Mouse (Mus musculus) myocyte (in vitro differentiated cells): ENCODE data around the gene Slc3a2. TPM values are rescaled to one million over a fixed set of nuclear protein-coding genes. Genes with fewer than 3 reads are reported as not detected.
A peak's percentile ranks its signal among the peaks of the same experiment; 100 is the strongest.

Experiments
- H3K27me3 ChIP-seq: one replicate; pipeline ENCODE4 v1.6.1; 2011; ENCODE audit not compliant: control insufficient read depth, insufficient read depth, insufficient read length
- H3K36me3 ChIP-seq: one replicate; pipeline ENCODE4 v1.6.1; 2011; ENCODE audit not compliant: control insufficient read depth, insufficient read depth
- H3K4me2 ChIP-seq: one replicate; pipeline ENCODE4 v1.6.1; 2011; ENCODE audit warnings: low read depth, control low read depth
- H3K4me3 ChIP-seq: one replicate; pipeline ENCODE4 v1.5.1; 2011; ENCODE audit warnings: mild to moderate bottlenecking, control low read depth, moderate library complexity
- H3K79me2 ChIP-seq: one replicate; pipeline ENCODE4 v1.6.1; 2011; ENCODE audit not compliant: control insufficient read depth, insufficient read depth
- H3ac ChIP-seq: one replicate; pipeline ENCODE4 v1.6.1; 2011; ENCODE audit not compliant: control insufficient read depth, insufficient read length
- CEBPB ChIP-seq: IDR thresholded peaks from 2 replicates; pipeline ENCODE4 v1.6.1; 2011; ENCODE audit warnings: mild to moderate bottlenecking, moderate library complexity; ENCODE audit not compliant: poor library complexity, insufficient read depth, severe bottlenecking
- E2F4 ChIP-seq: IDR thresholded peaks from one replicate; pipeline ENCODE4 v1.6.1; 2011; ENCODE audit warnings: mild to moderate bottlenecking, control low read depth, moderate library complexity; ENCODE audit not compliant: insufficient read depth
- MAX ChIP-seq: IDR thresholded peaks from one replicate; pipeline ENCODE4 v1.6.1; 2011; ENCODE audit warnings: low read depth, mild to moderate bottlenecking, control low read depth
- MYOD1 ChIP-seq, 3 experiments: IDR thresholded peaks; one replicate each; pipeline ENCODE4 v1.6.1; 2011; ENCODE audit warnings: control low read depth in 2 of 3, low read depth in 2 of 3, mild to moderate bottlenecking in 2 of 3, moderate library complexity in 1 of 3; ENCODE audit not compliant: insufficient read length in 2 of 3, control insufficient read depth in 1 of 3
- MYOG ChIP-seq, 3 experiments: IDR thresholded peaks; one replicate each; pipeline ENCODE4 v1.6.1; 2011; ENCODE audit warnings: control low read depth in 2 of 3, low read depth in 2 of 3, mild to moderate bottlenecking in 2 of 3; ENCODE audit not compliant: insufficient read length in 2 of 3, control insufficient read depth in 1 of 3, insufficient read depth in 1 of 3
- POLR2A ChIP-seq: IDR thresholded peaks from one replicate; pipeline ENCODE4 v1.6.1; 2011; ENCODE audit warnings: low read depth, mild to moderate bottlenecking, control low read depth, moderate library complexity; ENCODE audit not compliant: insufficient read length
- POLR2AphosphoS2 ChIP-seq: IDR thresholded peaks from one replicate; pipeline ENCODE4 v1.6.1; 2011; ENCODE audit warnings: low read depth, control low read depth; ENCODE audit not compliant: insufficient read length
- REST ChIP-seq: IDR thresholded peaks from one replicate; pipeline ENCODE4 v1.6.1; 2011; ENCODE audit warnings: mild to moderate bottlenecking, control low read depth, moderate library complexity; ENCODE audit not compliant: insufficient read depth, insufficient read length
- SRF ChIP-seq: IDR thresholded peaks from one replicate; pipeline ENCODE4 v1.6.1; 2011; ENCODE audit warnings: low read depth; ENCODE audit not compliant: control insufficient read depth, insufficient read length
- TCF12 ChIP-seq: IDR thresholded peaks from one replicate; pipeline ENCODE4 v1.6.1; 2011; ENCODE audit warnings: mild to moderate bottlenecking, control low read depth; ENCODE audit not compliant: poor library complexity, insufficient read depth, severe bottlenecking
- TCF3 ChIP-seq: IDR thresholded peaks from one replicate; pipeline ENCODE4 v1.6.1; 2011; ENCODE audit warnings: low read depth, control low read depth; ENCODE audit not compliant: insufficient read length
- USF1 ChIP-seq: IDR thresholded peaks from one replicate; pipeline ENCODE4 v1.6.1; 2011; ENCODE audit warnings: low read depth, mild to moderate bottlenecking, control low read depth, moderate library complexity
- polyA plus RNA-seq: library from polyadenylated mRNA; unstranded; fragments of >200 nt; fragmentation: generic; extraction: Trizol; gene quantifications from one replicate; pipeline ENCODE4 v1.2.1, GENCODE M21; 2012; ENCODE audit warnings: missing spikeins

Slc3a2 gene
- polyA plus RNA-seq: 806 TPM

DNA sequence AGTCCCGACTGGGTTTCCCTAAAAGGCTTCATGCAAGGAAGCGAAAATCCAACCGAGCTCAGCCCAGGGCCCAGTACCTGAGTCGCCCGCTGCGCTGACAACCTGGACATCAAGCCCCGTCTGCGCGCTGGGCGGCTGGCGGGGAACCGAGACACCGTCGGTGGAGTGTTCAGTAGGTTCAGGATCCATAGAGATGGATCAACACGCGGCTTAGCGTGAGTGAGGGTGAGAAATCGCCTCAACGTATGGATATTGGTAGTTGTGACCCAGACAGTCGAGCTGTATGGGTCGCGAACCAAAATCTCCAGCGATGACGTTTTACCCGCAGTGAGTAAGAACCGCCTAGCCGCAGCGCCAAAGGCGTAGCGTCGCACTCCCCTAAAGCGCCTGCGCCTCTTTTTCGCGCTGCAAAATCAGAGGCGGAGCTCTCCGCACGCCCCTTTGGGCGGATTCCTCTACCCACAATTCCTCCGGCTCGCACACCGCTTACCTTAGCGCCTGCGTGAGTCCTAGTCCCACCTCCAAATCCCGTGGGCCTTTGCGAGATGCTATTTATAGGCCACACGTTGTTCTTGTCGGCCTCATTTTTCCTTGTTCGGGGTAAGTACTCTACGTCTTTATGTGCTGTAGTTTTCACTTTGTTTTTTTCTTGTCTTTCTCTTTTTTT lies at the start of gene Slc3a2:
Gene Slc3a2, minus strand, starts transcription at position 463 of the 667 bp plus-strand sequence.
- TF ChIP-seq TCF3 (no peak), SRF (peak; percentile 78), TCF12 (no peak), MAX (peak; percentile 75), E2F4 (peak; percentile 51), POLR2A (peak; percentile 83), USF1 (no peak), MYOD1 (IDR thresholded peaks at IDR 0.05; ENCODE audit: control insufficient read depth in 1 of 3, insufficient read length in 2 of 3, low read depth in 2 of 3) (no peak), POLR2AphosphoS2 (peak; percentile 85), CEBPB (no peak), REST (no peak), MYOG (IDR thresholded peaks at IDR 0.05; ENCODE audit: control insufficient read depth in 1 of 3, insufficient read depth in 1 of 3, insufficient read length in 2 of 3, low read depth in 2 of 3) (no peak)
- Histone ChIP-seq H3ac (peak within 1 kb of the TSS; percentile 26), H3K36me3 (peaks cover 35% of the 10 kb centered on the region), H3K79me2 (peaks cover 58% of the 10 kb centered on the region), H3K4me3 (peak within 1 kb of the TSS; percentile 97), H3K27me3 (no peaks in the 10 kb centered on the region), H3K4me2 (peak within 1 kb of the TSS; percentile 94)

DNA sequence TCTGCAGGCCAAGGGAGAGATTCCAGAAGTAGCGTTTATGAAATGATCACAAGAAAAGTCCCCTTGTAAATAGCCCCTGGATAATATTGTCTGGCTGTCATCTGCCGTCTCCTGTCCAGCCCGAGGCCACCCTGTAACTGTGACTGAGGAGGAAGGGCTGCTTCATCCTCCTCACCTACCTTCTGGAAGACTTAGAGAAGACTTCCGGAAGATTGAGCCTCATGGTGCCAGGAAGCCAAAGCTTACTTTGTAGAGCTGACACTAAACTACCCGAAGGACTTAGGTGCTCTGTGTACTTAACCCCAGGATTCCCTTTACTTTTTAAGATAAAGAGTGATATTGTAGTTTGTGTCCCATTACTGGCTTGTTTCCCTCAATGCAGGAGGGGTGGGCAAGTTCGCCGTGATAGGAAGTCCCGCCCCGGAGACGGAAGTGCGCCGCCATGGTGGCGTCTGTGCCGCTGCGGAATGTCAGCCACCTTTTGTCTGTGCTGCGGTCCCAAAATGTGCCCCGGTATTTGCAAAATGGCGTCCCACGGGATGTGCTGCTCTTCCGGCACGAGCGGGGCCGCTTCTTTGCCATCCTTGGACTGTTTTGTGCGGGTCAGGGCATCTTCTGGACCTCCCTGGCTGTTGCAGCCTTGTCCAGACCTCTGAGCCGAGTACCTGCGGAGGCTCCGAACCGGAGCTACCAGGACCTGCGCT lies 47.5 kb upstream of the Slc3a2 start, which contains the start of gene Tmem223:
Gene Tmem223, plus strand, starts transcription at position 430 of the 704 bp plus-strand sequence.
- peaks cover 18% of the 10 kb centered on the region for H3K79me2 ChIP-seq
- peak within 1 kb of the TSS; percentile 10 for H3ac ChIP-seq
- H3K27me3 ChIP-seq: no peaks in the 10 kb centered on the region
- peaks cover 42% of the 10 kb centered on the region for H3K36me3 ChIP-seq
- peak within 1 kb of the TSS; percentile 70 for H3K4me2 ChIP-seq
- TF ChIP-seq POLR2A: peak; percentile 72
- TF ChIP-seq POLR2AphosphoS2: peak; percentile 89
- no peak for TF ChIP-seq TCF12
- peak within 1 kb of the TSS; percentile 56 for H3K4me3 ChIP-seq

DNA sequence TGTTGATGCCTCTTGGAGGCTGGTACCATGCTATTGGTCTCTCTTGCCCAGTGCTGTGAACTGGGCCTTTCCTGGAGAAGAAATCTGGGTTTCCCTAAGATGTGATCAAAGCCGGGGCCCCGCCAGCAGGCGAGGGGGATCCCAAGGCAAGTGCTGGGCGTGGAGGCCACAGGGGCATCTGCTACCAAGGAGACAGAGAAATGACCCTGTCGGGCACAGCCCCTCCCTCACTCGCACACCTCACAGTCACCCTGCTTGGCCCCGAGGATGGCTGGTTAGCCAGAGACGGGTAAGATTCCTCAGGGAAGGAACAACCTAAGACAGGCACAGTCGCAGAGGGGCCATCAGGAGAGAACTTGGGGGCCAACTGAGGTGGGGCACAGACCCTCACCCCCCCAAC lies 42.4 kb upstream of the Slc3a2 start:
- peaks cover 22% of the 10 kb centered on the region for H3K79me2 ChIP-seq
- no peak overlapping the region for H3K4me3 ChIP-seq
- H3K27me3 ChIP-seq: no peaks in the 10 kb centered on the region
- no peak overlapping the region for H3K4me2 ChIP-seq
- H3ac ChIP-seq: no peak overlapping the region
- TF ChIP-seq POLR2A (no peak), CEBPB (no peak), USF1 (no peak), MYOD1 (IDR thresholded peaks at IDR 0.05; ENCODE audit: control insufficient read depth in 1 of 3, insufficient read length in 2 of 3, low read depth in 2 of 3) (no peak), MYOG (IDR thresholded peaks at IDR 0.05; ENCODE audit: control insufficient read depth in 1 of 3, insufficient read depth in 1 of 3, insufficient read length in 2 of 3, low read depth in 2 of 3) (no peak), TCF3 (no peak), TCF12 (no peak), REST (no peak), E2F4 (no peak)
- peaks cover 57% of the 10 kb centered on the region for H3K36me3 ChIP-seq

DNA sequence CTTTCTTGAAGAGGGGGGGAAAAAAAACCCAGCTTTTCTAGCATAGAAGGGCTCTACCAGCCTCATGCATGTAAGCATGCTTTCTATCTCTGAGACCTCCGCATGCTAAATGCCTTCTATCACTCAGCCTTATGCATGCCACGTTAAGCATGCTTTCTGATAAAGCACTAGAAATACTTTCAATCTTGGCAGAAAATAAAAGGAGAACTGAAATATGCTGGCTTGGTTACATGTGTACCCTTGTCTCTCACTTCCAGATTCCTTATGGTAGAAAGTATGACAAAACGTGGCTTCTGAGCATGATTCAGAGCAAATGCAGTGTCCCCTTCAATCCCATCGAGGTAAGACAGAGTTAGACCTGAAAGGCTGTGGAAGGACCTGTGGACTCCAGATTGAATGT lies 40.1 kb upstream of the Slc3a2 start:
- no peaks in the 10 kb centered on the region for H3K27me3 ChIP-seq
- peaks cover 42% of the 10 kb centered on the region for H3K79me2 ChIP-seq
- H3K4me3 ChIP-seq: no peak overlapping the region
- TF ChIP-seq MYOG (IDR thresholded peaks at IDR 0.05; ENCODE audit: control insufficient read depth in 1 of 3, insufficient read depth in 1 of 3, insufficient read length in 2 of 3, low read depth in 2 of 3) (no peak), USF1 (no peak), CEBPB (no peak), TCF12 (no peak), TCF3 (no peak)
- peaks cover 43% of the 10 kb centered on the region for H3K36me3 ChIP-seq
- no peak overlapping the region for H3ac ChIP-seq
- no peak overlapping the region for H3K4me2 ChIP-seq

DNA sequence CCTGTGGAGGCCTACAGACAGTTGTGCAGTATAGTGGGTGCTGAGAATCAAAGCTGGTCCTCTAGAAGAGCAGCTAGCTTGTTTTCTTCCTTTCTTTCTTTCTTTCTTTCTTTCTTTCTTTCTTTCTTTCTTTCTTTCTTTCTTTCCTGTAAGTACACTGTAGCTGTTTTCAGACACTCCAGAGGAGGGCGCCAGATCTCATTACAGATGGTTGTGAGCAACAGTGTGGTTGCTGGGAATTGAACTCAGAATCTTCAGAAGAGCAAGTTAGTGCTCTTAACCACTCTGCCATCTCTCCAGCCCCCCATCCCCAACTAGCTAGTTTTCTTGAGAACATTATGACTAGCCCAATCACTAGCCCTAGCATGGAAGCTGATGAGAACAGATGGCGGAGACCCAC lies 37.6 kb upstream of the Slc3a2 start:
- Histone ChIP-seq H3ac (no peak overlapping the region), H3K27me3 (no peaks in the 10 kb centered on the region), H3K36me3 (peaks cover 20% of the 10 kb centered on the region), H3K4me3 (no peak overlapping the region), H3K79me2 (peaks cover 59% of the 10 kb centered on the region), H3K4me2 (no peak overlapping the region)
- TF ChIP-seq MYOD1 (IDR thresholded peaks at IDR 0.05; ENCODE audit: control insufficient read depth in 1 of 3, insufficient read length in 2 of 3, low read depth in 2 of 3): no peak
- no peak for TF ChIP-seq E2F4
- TF ChIP-seq MAX: no peak
- TF ChIP-seq USF1: no peak
- TF ChIP-seq POLR2A: no peak
- no peak for TF ChIP-seq TCF3
- TF ChIP-seq CEBPB: no peak
- no peak for TF ChIP-seq REST
- TF ChIP-seq POLR2AphosphoS2: no peak
- no peak for TF ChIP-seq SRF
- no peak for TF ChIP-seq TCF12
- TF ChIP-seq MYOG (IDR thresholded peaks at IDR 0.05; ENCODE audit: control insufficient read depth in 1 of 3, insufficient read depth in 1 of 3, insufficient read length in 2 of 3, low read depth in 2 of 3): no peak
